Mouse (Mus musculus): ENCODE data around the gene Adssl1. TPM values are rescaled to one million over a fixed set of nuclear protein-coding genes. Genes with fewer than 3 reads are reported as not detected.

The Adssl1 gene
- total and polyA plus RNA-seq, 3 experiments, result 10.2 to 29.4 (median 10.7) TPM

DNA sequence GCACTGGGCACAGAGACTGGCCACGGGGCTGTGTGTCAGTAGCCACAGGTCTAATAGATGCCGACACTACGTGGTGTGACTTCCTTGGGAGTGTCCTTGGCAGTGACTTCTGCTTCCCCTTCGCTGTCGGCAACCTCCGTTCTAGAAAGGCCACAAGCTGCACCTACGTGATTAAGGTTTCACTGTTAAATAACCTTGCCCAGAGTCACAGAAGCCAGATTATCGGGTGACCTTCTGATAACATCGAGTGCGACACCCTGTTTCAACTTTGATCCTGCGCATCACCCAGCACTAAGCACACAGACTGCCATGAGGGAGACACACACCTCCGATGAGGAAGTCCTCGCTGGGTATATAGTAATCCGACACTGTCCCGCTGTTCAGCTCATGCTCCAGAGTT is 68.6 kb downstream of the Adssl1 start:
- Histone ChIP-seq H3K79me2 (replicated peaks; ENCODE audit: control insufficient read depth, extremely low read depth, insufficient read depth, poor library complexity, severe bottlenecking) (no peaks in the 10 kb centered on the region), H3K27me3 (replicated peaks) (peaks cover 15% of the 10 kb centered on the region), H3K9me3 (replicated peaks; ENCODE audit: low read length) (no peaks in the 10 kb centered on the region), H3K36me3 (replicated peaks in 1 of 2; ENCODE audit: control insufficient read depth in 1 of 2, insufficient read depth in 1 of 2, low read length in 1 of 2) (peaks cover 0 to 29% of the 10 kb centered on the region in 2 experiments), H3K4me2 (ENCODE audit: insufficient read depth, low read depth, poor library complexity, severe bottlenecking) (no peak overlapping the region), H3K4me3 (replicated peaks in 1 of 3; ENCODE audit: low read depth in 2 of 3, low read length in 2 of 3, poor library complexity in 1 of 3) (no peak overlapping the region), H3K9ac (ENCODE audit: insufficient read depth, low read depth) (no peak overlapping the region), H3K27ac (ENCODE audit: insufficient read depth, low read depth) (no peak overlapping the region), H3K4me1 (ENCODE audit: control insufficient read depth in 1 of 2, insufficient read depth in 2 of 2) (peaks cover 5 to 25% of the 10 kb centered on the region in 2 experiments)
- in situ Hi-C loops (cut with MboI; ENCODE audit: low pct_ligation_motif_present, low pct_unique_long_range_greater_than_20kb, low sequenced_read_pairs), result no loop called here
- TF ChIP-seq MAZ (IDR thresholded peaks at IDR 0.05; ENCODE audit: low read depth, low read length), result no peak
- no peak for TF ChIP-seq EP300 (IDR thresholded peaks at IDR 0.05; ENCODE audit: low read length)
- TF ChIP-seq NRF1 (IDR thresholded peaks at IDR 0.05; ENCODE audit: low read depth, low read length), result no peak
- no peak for DNase-seq (ENCODE audit: extremely low read depth)
- dilution Hi-C loops (cut with MboI; ENCODE audit: extremely low pct_ligation_motif_present, extremely low pct_unique_long_range_greater_than_20kb, low sequenced_read_pairs), result no loop called here

Other genes starting within 250 kb of the Adssl1 start
- not detected in 2 replicates for gene A530016L24Rik, start 130.6 kb upstream of the Adssl1 start, total RNA-seq (2012; rRNA removed)
- gene A530016L24Rik, start 130.6 kb upstream of the Adssl1 start, total RNA-seq (2014; rRNA removed), result not detected in 2 replicates
- gene A530016L24Rik, start 130.6 kb upstream of the Adssl1 start, polyA plus RNA-seq (2012; ENCODE audit: insufficient read length, low read depth), result not detected in 2 replicates
- gene Tmem179, start 103.3 kb upstream of the Adssl1 start, total RNA-seq (2012; rRNA removed), result not detected in 2 replicates
- gene Tmem179, start 103.3 kb upstream of the Adssl1 start, total RNA-seq (2014; rRNA removed), result not detected in 2 replicates
- not detected in 2 replicates for gene Tmem179, start 103.3 kb upstream of the Adssl1 start, polyA plus RNA-seq (2012; ENCODE audit: insufficient read length, low read depth)
- gene Inf2, start 31.3 kb upstream of the Adssl1 start, total RNA-seq (2012; rRNA removed), result 29.7 and 36.6 TPM in 2 replicates
- gene Inf2, start 31.3 kb upstream of the Adssl1 start, total RNA-seq (2014; rRNA removed), result 13.5 and 13.9 TPM in 2 replicates
- 129 and 131 TPM in 2 replicates for gene Inf2, start 31.3 kb upstream of the Adssl1 start, polyA plus RNA-seq (2012; ENCODE audit: insufficient read length, low read depth)
- gene Siva1, start 24.6 kb downstream of the Adssl1 start, total RNA-seq (2012; rRNA removed), result 137 and 149 TPM in 2 replicates
- gene Siva1, start 24.6 kb downstream of the Adssl1 start, total RNA-seq (2014; rRNA removed), result 78.1 and 81.9 TPM in 2 replicates
- gene Siva1, start 24.6 kb downstream of the Adssl1 start, polyA plus RNA-seq (2012; ENCODE audit: insufficient read length, low read depth), result 135 and 158 TPM in 2 replicates
- gene Akt1, start 54.8 kb downstream of the Adssl1 start, total RNA-seq (2012; rRNA removed), result 66.6 and 79.9 TPM in 2 replicates
- 69.8 and 74.4 TPM in 2 replicates for gene Akt1, start 54.8 kb downstream of the Adssl1 start, total RNA-seq (2014; rRNA removed)
- 144 and 178 TPM in 2 replicates for gene Akt1, start 54.8 kb downstream of the Adssl1 start, polyA plus RNA-seq (2012; ENCODE audit: insufficient read length, low read depth)
- 0.30 and 0.63 TPM in 2 replicates for gene Zbtb42, start 58.8 kb downstream of the Adssl1 start, total RNA-seq (2012; rRNA removed)
- gene Zbtb42, start 58.8 kb downstream of the Adssl1 start, total RNA-seq (2014; rRNA removed), result not detected in 2 replicates
- gene Zbtb42, start 58.8 kb downstream of the Adssl1 start, polyA plus RNA-seq (2012; ENCODE audit: insufficient read length, low read depth), result 0.08 and 0.11 TPM in 2 replicates
- 30.6 and 39.1 TPM in 2 replicates for gene Cep170b, start 100.4 kb downstream of the Adssl1 start, total RNA-seq (2012; rRNA removed)
- gene Cep170b, start 100.4 kb downstream of the Adssl1 start, total RNA-seq (2014; rRNA removed), result 44.4 and 48.1 TPM in 2 replicates
- gene Cep170b, start 100.4 kb downstream of the Adssl1 start, polyA plus RNA-seq (2012; ENCODE audit: insufficient read length, low read depth), result 44.4 and 63.1 TPM in 2 replicates
- gene Pld4, start 140.6 kb downstream of the Adssl1 start, total RNA-seq (2012; rRNA removed), result 149 and 155 TPM in 2 replicates
- gene Pld4, start 140.6 kb downstream of the Adssl1 start, total RNA-seq (2014; rRNA removed), result 112 and 117 TPM in 2 replicates
- gene Pld4, start 140.6 kb downstream of the Adssl1 start, polyA plus RNA-seq (2012; ENCODE audit: insufficient read length, low read depth), result 196 and 226 TPM in 2 replicates
- gene Ahnak2, start 182.6 kb downstream of the Adssl1 start, total RNA-seq (2012; rRNA removed), result 16.2 and 27.7 TPM in 2 replicates
- 2.0 and 3.1 TPM in 2 replicates for gene Ahnak2, start 182.6 kb downstream of the Adssl1 start, total RNA-seq (2014; rRNA removed)
- gene Ahnak2, start 182.6 kb downstream of the Adssl1 start, polyA plus RNA-seq (2012; ENCODE audit: insufficient read length, low read depth), result 14.4 and 14.6 TPM in 2 replicates
- 3.1 and 3.5 TPM in 2 replicates for gene Clba1, start 188.9 kb downstream of the Adssl1 start, total RNA-seq (2012; rRNA removed)
- 2.5 TPM in 2 replicates for gene Clba1, start 188.9 kb downstream of the Adssl1 start, total RNA-seq (2014; rRNA removed)
- gene Clba1, start 188.9 kb downstream of the Adssl1 start, polyA plus RNA-seq (2012; ENCODE audit: insufficient read length, low read depth), result 3.0 and 3.5 TPM in 2 replicates
- 78.0 and 90.6 TPM in 2 replicates for gene Cdca4, start 209.4 kb downstream of the Adssl1 start, total RNA-seq (2012; rRNA removed)
- gene Cdca4, start 209.4 kb downstream of the Adssl1 start, total RNA-seq (2014; rRNA removed), result 111 and 128 TPM in 2 replicates
- gene Cdca4, start 209.4 kb downstream of the Adssl1 start, polyA plus RNA-seq (2012; ENCODE audit: insufficient read length, low read depth), result 68.3 and 78.0 TPM in 2 replicates
- 31.1 and 44.7 TPM in 2 replicates for gene Gpr132, start 248.2 kb downstream of the Adssl1 start, total RNA-seq (2012; rRNA removed)
- gene Gpr132, start 248.2 kb downstream of the Adssl1 start, total RNA-seq (2014; rRNA removed), result 19.4 and 24.4 TPM in 2 replicates
- 50.9 and 62.1 TPM in 2 replicates for gene Gpr132, start 248.2 kb downstream of the Adssl1 start, polyA plus RNA-seq (2012; ENCODE audit: insufficient read length, low read depth)